Mouse (Mus musculus) brain, embryonic 14.5 days (tissue): ENCODE results near the gene Cdk19. TPM values are rescaled to one million over a fixed set of nuclear protein-coding genes. Genes with fewer than 3 reads are reported as not detected.

Experiments used
- DNase-seq: peaks from one replicate; pipeline ENCODE4 v3.0.0-alpha.2; 2011; ENCODE audit warnings: low read depth
- CTCF ChIP-seq: fragments of 200-500 bp; IDR thresholded peaks from 2 replicates; pipeline ENCODE4 v1.5.1; 2012; ENCODE audit warnings: inconsistent platforms, mild to moderate bottlenecking, moderate library complexity, borderline replicate concordance; ENCODE audit not compliant: insufficient read depth, insufficient read length; ENCODE audit errors: extremely low read depth
- POLR2A ChIP-seq: fragments of 200-500 bp; IDR thresholded peaks from 2 replicates; pipeline ENCODE4 v1.6.1; 2012; ENCODE audit warnings: mild to moderate bottlenecking, inconsistent platforms, borderline replicate concordance; ENCODE audit not compliant: poor library complexity, insufficient read depth, insufficient read length, severe bottlenecking; ENCODE audit errors: extremely low read depth
- polyA plus RNA-seq: library from polyadenylated mRNA; depleted of rRNA; stranded (reverse); fragments of >200 nt; gene quantifications from 2 replicates; pipeline ENCODE4 v1.2.3, GENCODE M21; 2012

Cdk19 gene
- polyA plus RNA-seq, 1 experiment, result 21.5 TPM

DNA sequence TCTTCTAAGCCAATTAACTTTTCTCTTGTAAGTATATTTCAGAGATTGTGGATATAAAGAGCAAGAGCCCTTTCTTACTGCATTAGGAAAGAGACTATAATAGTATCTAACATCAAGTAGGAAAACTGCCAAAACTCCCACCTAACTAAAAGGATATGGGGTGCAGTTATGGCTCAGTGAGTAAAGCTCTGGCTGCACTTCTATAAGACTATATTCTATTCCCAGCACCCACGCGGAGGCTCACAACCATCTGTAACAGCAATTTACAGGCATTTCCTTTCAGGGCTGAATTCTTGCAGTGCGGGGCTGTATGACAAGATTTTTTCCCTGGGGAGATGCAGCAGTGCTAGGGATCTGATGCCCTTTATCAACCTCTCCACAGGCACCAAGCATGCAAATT lies 36.9 kb downstream of the Cdk19 start:
- no peak for TF ChIP-seq POLR2A
- TF ChIP-seq CTCF, result no peak
- DNase-seq, result no peak

DNA sequence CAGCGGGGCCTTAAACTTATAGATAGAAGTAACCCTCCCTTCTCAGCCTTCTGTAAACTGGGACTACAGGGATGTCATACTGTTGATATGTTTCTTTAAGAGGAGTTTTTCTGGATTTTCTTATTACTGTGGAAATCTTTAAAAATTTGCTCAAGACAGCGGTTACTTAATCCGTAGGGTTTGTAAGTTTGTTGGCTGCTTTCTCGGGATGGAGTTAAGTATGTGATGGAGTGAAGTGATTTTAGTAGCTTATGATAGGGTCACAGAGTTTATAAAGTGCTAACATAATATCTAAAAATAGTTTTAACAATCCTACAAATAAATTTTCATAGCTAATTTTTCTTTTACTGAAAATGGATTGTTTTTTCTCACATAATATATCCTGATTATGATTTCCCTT lies 38.9 kb downstream of the Cdk19 start:
- no peak for DNase-seq
- TF ChIP-seq CTCF (no peak), POLR2A (no peak)

GRCm38 (mm10) chr10:40379682-40380081 lies 40.3 kb downstream of the Cdk19 start:
- no peak for TF ChIP-seq CTCF
- no peak for TF ChIP-seq POLR2A
- no peak for DNase-seq

DNA sequence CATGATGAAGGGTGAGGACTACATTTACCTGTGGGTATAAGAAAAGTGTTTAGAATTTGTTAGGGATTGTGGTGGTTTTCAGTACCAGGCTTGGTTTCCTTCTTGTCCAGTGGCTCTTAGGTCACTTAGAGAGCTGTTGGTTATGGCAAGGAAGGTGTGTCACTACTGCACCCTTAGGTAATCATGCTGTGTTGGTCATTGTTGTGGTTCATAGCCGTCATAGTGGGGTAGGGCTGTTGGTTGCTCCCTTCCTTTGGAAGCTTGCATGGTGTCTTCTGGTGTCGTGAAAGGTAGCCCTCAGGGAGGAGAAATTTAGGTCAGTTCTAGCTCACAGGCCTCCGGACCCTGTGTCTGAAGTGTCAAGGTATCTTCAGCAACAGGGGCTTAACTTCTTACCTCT lies 46.0 kb downstream of the Cdk19 start:
- TF ChIP-seq POLR2A (no peak), CTCF (no peak)
- no peak for DNase-seq

- no peak for DNase-seq
- TF ChIP-seq CTCF, result no peak
- no peak for TF ChIP-seq POLR2A
These were observed 46.8 kb downstream of the Cdk19 start for GRCm38 (mm10) chr10:40386126-40386525.

DNA sequence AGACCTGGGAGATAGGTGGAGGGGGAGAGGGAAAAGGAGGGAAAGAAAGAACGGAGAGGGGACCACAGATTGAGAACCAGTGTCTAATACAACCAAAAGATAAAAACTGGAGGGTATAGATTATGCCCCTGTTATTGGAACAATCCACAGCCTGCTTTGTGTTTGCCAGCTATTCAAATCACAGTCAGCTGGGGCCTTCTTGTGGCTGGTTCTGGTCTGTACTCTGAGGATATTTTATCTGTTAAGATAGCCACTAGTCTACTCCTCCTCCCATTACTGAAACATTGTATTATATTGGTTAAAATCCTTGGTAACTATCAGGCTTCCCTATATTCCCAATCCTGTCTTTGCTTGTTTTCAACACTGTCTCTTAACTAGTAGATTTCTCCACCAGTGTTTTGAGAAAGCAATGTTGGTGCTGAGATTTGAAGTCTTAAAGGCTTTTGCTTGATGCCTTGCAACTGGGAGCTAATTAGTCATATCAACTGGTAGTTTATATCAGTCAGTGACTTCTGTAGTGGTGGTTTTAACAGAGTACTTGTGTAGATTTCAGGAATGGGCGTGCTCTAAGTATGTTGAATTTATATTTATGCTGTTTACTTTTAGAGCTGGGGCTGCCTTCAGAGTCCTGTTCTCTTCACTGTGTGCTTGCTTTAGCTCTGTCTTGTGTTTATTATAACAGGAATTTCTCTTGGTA lies 54.2 kb downstream of the Cdk19 start:
- no peak for TF ChIP-seq POLR2A
- no peak for TF ChIP-seq CTCF
- no peak for DNase-seq

DNA sequence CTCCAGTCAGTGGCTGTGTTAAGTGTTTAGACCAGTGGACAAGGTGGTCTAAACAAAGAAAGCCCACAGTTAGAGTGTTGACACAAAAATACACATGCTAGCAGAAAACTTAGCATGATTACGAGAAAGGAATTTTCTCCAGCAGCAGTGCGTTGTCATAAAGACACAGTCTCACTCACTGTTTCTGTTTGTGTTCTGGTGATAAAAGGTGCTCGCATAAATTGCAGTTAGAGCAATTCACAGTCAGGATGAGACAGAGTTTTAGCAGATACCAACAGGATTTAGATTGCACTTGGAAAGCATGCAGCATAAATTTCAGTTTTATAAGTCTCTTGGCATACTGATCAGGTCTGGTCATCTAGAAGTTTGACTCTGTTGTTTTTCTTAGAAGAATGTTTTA lies 59.5 kb downstream of the Cdk19 start:
- no peak for TF ChIP-seq CTCF
- no peak for TF ChIP-seq POLR2A
- no peak for DNase-seq

DNA sequence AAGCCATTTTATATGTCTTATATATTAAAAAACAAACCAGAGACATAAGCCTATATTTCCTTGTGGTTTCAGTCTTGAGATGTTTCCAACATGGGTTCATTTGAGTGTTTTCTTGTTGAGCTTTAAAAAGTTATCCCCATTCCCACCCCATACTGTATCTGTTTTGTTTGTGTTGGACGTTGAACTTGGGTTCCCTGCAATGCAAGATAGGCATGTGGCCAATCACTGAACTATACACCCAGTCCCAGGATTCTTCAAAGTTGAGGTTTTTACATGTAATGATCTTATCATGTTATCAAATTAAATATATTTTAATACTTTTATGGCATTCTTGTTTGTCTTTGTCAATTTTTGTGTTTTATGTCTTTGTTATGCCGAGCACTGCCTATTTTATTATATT lies 60.0 kb downstream of the Cdk19 start:
- TF ChIP-seq CTCF (no peak), POLR2A (no peak)

DNA sequence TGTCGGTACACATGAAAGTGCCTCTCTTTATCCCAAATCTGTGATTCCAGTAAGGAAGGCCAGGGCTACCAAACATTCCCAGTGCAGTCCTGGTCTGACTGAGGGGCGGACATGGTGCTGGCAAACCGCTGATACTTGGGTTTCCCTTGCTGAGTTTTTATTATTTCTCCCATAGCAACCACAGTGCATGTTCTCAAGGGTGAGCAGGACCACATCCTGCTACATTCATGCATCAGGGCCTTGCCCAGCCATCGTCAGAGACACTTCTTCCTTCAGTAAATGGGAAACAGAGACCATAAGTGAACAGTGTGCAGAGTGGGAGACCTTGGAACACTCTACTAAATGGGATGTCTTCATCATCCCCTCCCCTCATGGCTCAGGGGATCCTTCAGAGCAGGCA lies 60.9 kb downstream of the Cdk19 start:
- no peak for DNase-seq
- TF ChIP-seq CTCF, result no peak
- no peak for TF ChIP-seq POLR2A

More for the DNA sequence above, 60.0 kb downstream of the Cdk19 start:
- no peak for DNase-seq

DNA sequence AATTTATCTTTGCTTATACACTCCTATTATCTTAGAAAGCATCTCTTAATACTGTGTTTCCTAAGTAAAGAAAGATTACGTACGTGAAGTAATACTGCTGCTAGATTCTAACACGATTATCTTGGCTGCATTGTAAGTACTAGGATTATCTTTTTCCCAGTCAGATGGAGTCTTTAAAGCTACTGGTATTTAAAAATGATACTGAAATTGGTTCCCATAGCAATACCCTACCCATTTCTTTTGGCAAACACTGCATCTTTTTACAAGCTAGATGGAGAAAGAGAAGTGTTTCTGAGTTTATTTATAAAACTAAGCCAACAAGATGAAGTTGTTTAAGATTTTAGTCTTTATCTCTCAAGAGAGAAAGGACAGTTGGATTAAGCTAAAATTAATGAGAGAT lies 67.3 kb downstream of the Cdk19 start:
- TF ChIP-seq CTCF (no peak), POLR2A (no peak)
- no peak for DNase-seq

DNA sequence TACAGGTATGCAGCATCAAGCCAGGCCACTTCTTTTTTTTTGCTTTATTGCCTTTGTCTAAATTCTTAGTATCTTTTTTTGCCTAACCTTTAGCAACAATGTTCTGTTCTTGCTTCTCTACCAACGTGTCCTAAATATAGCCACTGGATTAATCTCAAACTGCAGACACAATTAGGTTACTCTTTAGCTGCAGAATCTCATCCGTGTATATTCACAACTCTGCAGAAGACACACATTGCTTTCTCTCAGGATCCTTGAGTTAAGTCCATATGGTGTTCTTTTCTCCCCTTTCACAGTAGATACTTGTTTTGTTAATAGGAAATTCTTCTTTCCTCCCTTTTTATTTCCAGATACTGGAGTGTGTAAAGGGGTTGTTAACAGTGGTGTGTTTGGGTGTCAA lies 70.0 kb downstream of the Cdk19 start:
- TF ChIP-seq POLR2A (no peak), CTCF (no peak)

GRCm38 (mm10) chr10:40411370-40411769 lies 72.0 kb downstream of the Cdk19 start:
- no peak for DNase-seq
- TF ChIP-seq CTCF (no peak), POLR2A (no peak)

More for the DNA sequence above, 70.0 kb downstream of the Cdk19 start:
- DNase-seq, result no peak

GRCm38 (mm10) chr10:40416944-40417343 lies 77.6 kb downstream of the Cdk19 start:
- DNase-seq, result peak; percentile 70
- TF ChIP-seq CTCF, result no peak
- TF ChIP-seq POLR2A, result no peak

DNA sequence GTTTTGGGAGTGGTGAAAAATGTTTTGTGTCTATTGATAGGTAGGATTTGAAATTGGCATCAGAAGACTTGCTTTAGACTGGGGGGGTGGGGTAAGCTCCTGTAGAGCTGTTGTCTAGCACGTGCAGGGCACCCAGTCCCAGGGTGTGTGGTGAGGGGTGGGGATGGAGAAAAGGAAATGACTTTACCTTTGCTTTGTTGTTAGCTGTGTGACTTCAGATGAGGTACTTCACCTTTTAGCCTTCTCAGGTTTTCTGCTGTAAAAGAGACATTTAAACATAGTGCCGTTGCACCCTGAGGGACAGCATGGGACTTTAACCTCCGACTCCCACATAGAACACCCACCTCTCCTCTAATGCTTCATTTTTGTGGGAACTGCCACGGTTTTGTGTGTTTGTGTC lies 80.5 kb downstream of the Cdk19 start:
- TF ChIP-seq CTCF, result no peak
- TF ChIP-seq POLR2A, result no peak

More for the DNA sequence above, 80.5 kb downstream of the Cdk19 start:
- DNase-seq, result no peak
